Mouse (Mus musculus) hindbrain, embryonic 14.5 days (tissue): ENCODE data around the gene Colgalt2. TPM values are rescaled to one million over a fixed set of nuclear protein-coding genes. Genes with fewer than 3 reads are reported as not detected.
A peak's percentile ranks its signal among the peaks of the same experiment; 100 is the strongest.

Experiments
- ATAC-seq: fragments of 200-750 bp; cut with Nextera tagmentation; 2 replicates; pipeline ENCODE4 v1.8.0; 2017; ENCODE audit warnings: moderate number of reproducible peaks, mild to moderate bottlenecking, moderate TSS enrichment, moderate library complexity; ENCODE audit not compliant: low FRiP score
- DNase-seq: peaks from one replicate; pipeline ENCODE4 v3.0.0-alpha.2; 2015; ENCODE audit warnings: low spot score
- H3K27ac ChIP-seq: fragments of 300-500 bp; sonication (generic); 2 replicates; pipeline ENCODE4 v1.5.1; 2014; ENCODE audit warnings: mild to moderate bottlenecking, moderate library complexity
- H3K27me3 ChIP-seq: fragments of 300-500 bp; sonication (generic); 2 replicates; pipeline ENCODE4 v1.6.1; 2014; ENCODE audit warnings: mild to moderate bottlenecking, low read length, mixed read lengths; ENCODE audit not compliant: control insufficient read depth, insufficient read depth
- H3K36me3 ChIP-seq: fragments of 300-500 bp; sonication (generic); replicated peaks from 2 replicates; pipeline ENCODE4 v1.6.1; 2014; ENCODE audit not compliant: control insufficient read depth, insufficient read depth
- H3K4me1 ChIP-seq: fragments of 300-500 bp; sonication (generic); replicated peaks from 2 replicates; pipeline ENCODE4 v1.6.1; 2014; ENCODE audit warnings: antibody characterized with exemption, low read length, mixed read lengths; ENCODE audit not compliant: control insufficient read depth, insufficient read depth
- H3K4me2 ChIP-seq: fragments of 300-500 bp; sonication (generic); replicated peaks from 2 replicates; pipeline ENCODE4 v1.6.1; 2014; ENCODE audit warnings: mild to moderate bottlenecking, moderate library complexity
- H3K4me3 ChIP-seq: fragments of 300-500 bp; sonication (generic); replicated peaks from 2 replicates; pipeline ENCODE4 v1.5.1; 2014; ENCODE audit warnings: mild to moderate bottlenecking, low read length
- H3K9ac ChIP-seq: fragments of 300-500 bp; sonication (generic); 2 replicates; pipeline ENCODE4 v1.6.1; 2014
- H3K9me3 ChIP-seq: fragments of 300-500 bp; sonication (generic); 2 replicates; pipeline ENCODE4 v1.6.1; 2016; ENCODE audit warnings: low read length; ENCODE audit not compliant: control insufficient read depth
- WGBS: fragments of 180-500 bp; shearing (Covaris S2); extraction: QIAGEN DNeasy Blood & Tissue Kit; methylation state at CpG from one replicate; pipeline ENCODE4 v1.1.7; 2014; 5-methylcytosine and 5-hydroxymethylcytosine counted together
- polyA plus RNA-seq: library from polyadenylated mRNA; unstranded; fragments of >200 nt; fragmentation: Nextera tagmentation; extraction: Ambion mirVana; gene quantifications from 2 replicates; pipeline ENCODE4 v1.2.1, GENCODE M21; 2014

The Colgalt2 gene
- polyA plus RNA-seq, 1 experiment from 2014 or later, result 3.4 TPM

DNA sequence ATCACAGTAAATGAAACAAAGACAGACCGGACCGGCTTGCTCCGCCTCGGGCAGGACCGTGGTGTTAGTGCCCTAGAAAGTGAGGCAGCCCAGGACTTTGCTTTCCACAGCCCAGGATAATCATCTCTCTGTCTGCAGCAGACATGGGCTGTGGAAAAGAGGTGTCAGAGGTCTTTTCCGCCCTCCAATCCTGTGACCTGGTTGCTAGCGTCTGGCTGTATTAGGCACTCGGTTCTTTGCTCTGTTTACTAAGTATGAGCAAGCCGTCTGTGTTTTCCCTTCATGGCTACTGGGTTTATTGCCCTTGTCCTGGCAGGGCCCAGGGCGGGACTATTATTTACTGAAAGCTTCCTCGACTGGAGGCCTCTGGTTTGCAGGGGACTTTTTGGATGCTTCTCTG, 98.0 kb downstream of the Colgalt2 start:
- 60% methylated on average over 11 of the region's 11 CpGs for WGBS
- Histone ChIP-seq H3K4me3 (no peak overlapping the region), H3K27ac (no peak overlapping the region), H3K4me1 (no peaks in the 10 kb centered on the region), H3K4me2 (no peak overlapping the region), H3K27me3 (no peaks in the 10 kb centered on the region), H3K36me3 (no peaks in the 10 kb centered on the region), H3K9ac (no peak overlapping the region), H3K9me3 (no peaks in the 10 kb centered on the region)
- DNase-seq (no peak), ATAC-seq (no peak)

DNA sequence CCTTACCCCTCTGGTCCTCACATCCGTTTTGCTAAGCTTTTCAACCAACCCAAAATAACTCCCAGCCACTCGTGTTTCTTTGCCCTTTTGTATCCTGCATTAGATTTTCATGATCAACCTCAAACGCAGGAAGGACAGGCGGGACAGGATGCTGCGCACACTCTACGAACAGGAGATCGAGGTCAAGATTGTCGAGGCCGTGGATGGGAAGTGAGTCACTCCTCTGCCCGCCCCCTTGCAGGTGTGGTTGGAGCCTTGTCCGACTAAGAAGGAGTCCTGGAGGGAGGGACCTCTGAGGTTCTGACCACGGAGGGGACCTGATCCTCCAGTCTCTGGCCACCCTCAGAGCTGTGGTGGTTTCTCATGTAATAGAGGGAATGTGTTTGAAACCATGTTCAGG, 100.2 kb downstream of the Colgalt2 start:
- DNase-seq (no peak), ATAC-seq (no peak)
- H3K4me2 ChIP-seq, result no peak overlapping the region
- no peak overlapping the region for H3K4me3 ChIP-seq
- no peak overlapping the region for H3K27ac ChIP-seq
- no peak overlapping the region for H3K9ac ChIP-seq
- WGBS, result 84% methylated on average over 12 of the region's 12 CpGs
- H3K27me3 ChIP-seq, result no peaks in the 10 kb centered on the region
- no peaks in the 10 kb centered on the region for H3K9me3 ChIP-seq
- H3K4me1 ChIP-seq, result no peaks in the 10 kb centered on the region
- H3K36me3 ChIP-seq, result no peaks in the 10 kb centered on the region

DNA sequence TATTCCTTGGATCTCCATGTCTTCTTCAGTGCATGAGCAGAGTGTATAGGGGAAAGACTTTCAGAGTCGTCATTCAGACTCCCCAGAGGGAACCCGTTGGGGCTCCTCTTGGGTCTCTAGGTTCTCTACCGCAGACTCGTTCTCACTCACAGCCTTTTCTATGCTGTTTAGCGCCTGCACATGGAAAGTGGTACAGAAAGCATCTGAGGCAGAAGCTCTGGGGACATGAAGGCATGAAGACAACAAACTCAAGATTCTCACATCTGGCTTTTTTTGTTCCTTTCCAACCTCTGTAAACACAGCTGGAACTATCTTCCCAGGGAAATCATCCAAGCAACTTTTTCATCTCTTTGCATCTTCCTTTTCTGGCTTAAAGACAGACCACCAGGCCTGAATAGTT, 106.5 kb downstream of the Colgalt2 start:
- Histone ChIP-seq H3K4me1 (no peaks in the 10 kb centered on the region), H3K36me3 (no peaks in the 10 kb centered on the region), H3K27me3 (no peaks in the 10 kb centered on the region), H3K4me2 (no peak overlapping the region), H3K27ac (no peak overlapping the region), H3K4me3 (no peak overlapping the region), H3K9me3 (no peaks in the 10 kb centered on the region), H3K9ac (no peak overlapping the region)
- DNase-seq (no peak), ATAC-seq (no peak)
- WGBS, result 95% methylated on average over 5 of the region's 5 CpGs

DNA sequence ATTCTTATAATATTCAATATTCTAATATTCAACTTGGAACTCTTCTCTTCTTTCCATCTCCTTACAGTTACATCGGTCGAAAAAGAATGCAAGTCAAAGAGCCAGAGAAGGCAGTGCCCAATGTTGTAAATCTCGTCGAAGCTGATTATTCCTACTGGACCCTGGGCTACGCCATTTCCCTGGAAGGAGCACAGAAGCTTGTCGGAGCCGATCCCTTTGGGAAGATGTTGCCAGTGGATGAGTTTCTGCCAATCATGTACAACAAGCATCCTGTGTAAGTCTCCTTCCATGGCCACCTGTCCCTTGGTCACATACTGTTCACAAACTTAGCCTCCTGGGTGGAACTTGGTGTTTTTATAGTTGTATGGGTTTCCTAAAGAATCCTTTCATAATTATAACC, 107.1 kb downstream of the Colgalt2 start:
- Histone ChIP-seq H3K4me1 (no peaks in the 10 kb centered on the region), H3K27me3 (no peaks in the 10 kb centered on the region), H3K4me3 (no peak overlapping the region), H3K4me2 (no peak overlapping the region), H3K27ac (no peak overlapping the region), H3K36me3 (no peaks in the 10 kb centered on the region), H3K9ac (no peak overlapping the region), H3K9me3 (no peaks in the 10 kb centered on the region)
- ATAC-seq (no peak), DNase-seq (no peak)
- WGBS, result 96% methylated on average over 7 of the region's 7 CpGs

DNA sequence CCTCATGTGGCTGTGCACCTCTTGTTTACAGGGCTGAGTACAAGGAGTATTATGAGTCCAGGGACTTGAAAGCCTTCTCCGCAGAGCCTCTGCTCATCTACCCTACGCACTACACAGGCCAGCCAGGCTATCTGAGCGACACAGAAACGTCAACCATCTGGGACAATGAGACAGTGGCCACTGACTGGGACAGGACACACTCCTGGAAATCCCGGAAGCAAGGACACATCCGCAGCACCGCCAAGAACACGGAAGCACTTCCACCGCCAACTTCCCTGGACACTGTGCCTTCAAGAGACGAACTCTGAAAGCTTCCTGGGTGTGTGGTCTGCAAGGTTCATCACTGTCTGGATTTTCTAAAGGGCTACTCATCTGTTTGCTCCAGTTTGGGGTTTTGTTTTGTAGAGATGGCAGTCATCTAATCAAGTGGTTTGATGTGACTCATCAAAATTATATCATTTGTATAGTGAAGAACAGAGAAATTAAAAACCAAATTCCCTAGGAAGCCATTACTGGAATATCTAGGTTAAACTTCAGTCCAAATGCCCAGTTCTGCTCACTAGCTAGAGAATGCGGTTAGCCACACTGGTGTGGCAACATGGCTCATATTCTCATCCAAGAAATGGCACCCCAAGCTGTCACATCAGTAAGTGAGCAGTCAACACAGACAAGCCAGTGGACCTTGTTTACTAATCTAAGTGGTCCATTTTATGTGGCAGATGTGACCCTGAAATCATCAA, 109.0 kb downstream of the Colgalt2 start:
- no peak overlapping the region for H3K4me3 ChIP-seq
- no peaks in the 10 kb centered on the region for H3K36me3 ChIP-seq
- H3K27me3 ChIP-seq, result no peaks in the 10 kb centered on the region
- H3K27ac ChIP-seq, result no peak overlapping the region
- H3K9me3 ChIP-seq, result no peaks in the 10 kb centered on the region
- H3K4me2 ChIP-seq, result no peak overlapping the region
- no peaks in the 10 kb centered on the region for H3K4me1 ChIP-seq
- DNase-seq, result no peak
- no peak overlapping the region for H3K9ac ChIP-seq
- no peak for ATAC-seq
- WGBS, result 92% methylated on average over 11 of the region's 11 CpGs

DNA sequence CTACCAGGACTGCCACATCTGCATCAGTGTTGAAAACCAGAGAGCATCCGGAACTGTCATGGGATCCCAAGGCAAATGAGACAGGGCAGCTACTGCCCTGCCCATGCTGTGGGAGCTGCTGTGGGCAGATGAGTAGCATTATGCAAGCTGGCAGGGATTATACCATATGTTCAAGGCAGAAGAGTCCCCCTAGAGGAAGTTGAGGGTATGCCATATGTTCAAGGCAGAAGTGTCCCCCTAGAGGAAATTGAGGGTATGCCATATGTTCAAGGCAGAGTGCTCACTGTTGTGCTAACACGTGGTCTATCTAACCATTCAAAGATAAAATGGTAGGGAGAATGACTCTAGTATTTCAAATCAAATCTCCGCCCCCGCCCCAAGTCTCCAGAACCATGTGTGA, 111.6 kb downstream of the Colgalt2 start:
- H3K9me3 ChIP-seq, result no peaks in the 10 kb centered on the region
- H3K36me3 ChIP-seq, result no peaks in the 10 kb centered on the region
- no peak overlapping the region for H3K4me3 ChIP-seq
- no peaks in the 10 kb centered on the region for H3K4me1 ChIP-seq
- H3K9ac ChIP-seq, result no peak overlapping the region
- H3K4me2 ChIP-seq, result no peak overlapping the region
- H3K27ac ChIP-seq, result no peak overlapping the region
- no peaks in the 10 kb centered on the region for H3K27me3 ChIP-seq
- DNase-seq, result peak; percentile 52
- no peak for ATAC-seq
- 71% methylated on average over 4 of the region's 4 CpGs for WGBS

DNA sequence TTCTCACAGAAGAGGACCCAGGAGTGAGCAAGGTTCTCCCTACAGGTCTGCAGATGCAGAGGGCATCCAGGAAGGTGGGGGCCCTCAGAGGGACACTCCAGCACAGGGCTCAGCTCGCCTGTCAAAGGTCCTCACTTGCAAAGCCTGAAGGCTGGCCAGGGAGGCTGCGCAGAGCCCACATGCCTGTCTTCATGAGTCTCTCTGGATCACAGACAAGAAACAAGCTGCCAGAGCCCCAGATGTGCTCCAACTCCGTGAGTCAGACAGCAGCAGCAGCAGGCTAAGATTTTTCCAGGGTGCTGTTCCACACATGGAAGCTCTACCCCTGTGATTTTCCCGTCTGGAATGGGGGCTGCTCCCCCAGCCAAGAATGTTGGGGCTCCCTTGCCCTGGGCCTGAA, 114.6 kb downstream of the Colgalt2 start:
- no peaks in the 10 kb centered on the region for H3K27me3 ChIP-seq
- H3K36me3 ChIP-seq, result peaks cover 10% of the 10 kb centered on the region; the same call in 1 of the 2 replicates
- no peak overlapping the region for H3K27ac ChIP-seq
- H3K4me3 ChIP-seq, result no peak overlapping the region
- H3K4me1 ChIP-seq, result no peaks in the 10 kb centered on the region
- WGBS, result 54% methylated on average over 4 of the region's 4 CpGs
- no peak overlapping the region for H3K4me2 ChIP-seq
- H3K9ac ChIP-seq, result 0 out of 2 replicates have a peak overlapping the region, but pooled peaks have one; percentile 16
- no peaks in the 10 kb centered on the region for H3K9me3 ChIP-seq
- no peak for ATAC-seq
- DNase-seq, result no peak

DNA sequence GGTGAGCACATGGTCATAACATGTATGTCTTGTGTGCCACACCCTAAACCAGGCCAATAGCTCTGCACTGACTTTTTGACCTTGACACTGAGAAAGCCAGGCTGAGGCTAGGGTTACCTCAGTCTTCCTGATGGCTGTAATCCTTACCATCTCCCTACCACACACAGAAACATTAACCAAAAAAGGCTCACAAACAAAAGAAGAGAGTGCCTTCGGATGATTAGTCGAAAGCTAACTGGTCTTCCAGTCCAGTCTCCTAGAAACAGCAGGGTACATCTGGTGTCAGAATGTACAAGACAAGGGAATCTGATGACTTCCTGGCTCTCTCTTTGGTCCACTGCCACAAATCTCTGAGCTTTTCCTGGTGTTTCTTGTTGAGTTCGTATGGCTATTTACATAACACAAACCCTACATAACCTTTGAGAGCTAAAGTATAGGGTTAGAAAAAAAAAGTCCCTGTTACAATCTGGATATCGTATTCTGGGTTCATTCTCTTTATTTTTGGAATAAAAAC, 117.5 kb downstream of the Colgalt2 start:
- DNase-seq, result no peak
- no peaks in the 10 kb centered on the region for H3K27me3 ChIP-seq
- H3K4me3 ChIP-seq, result no peak overlapping the region
- 87% methylated on average over 4 of the region's 4 CpGs for WGBS
- H3K4me2 ChIP-seq, result no peak overlapping the region
- H3K9me3 ChIP-seq, result no peaks in the 10 kb centered on the region
- no peak overlapping the region for H3K9ac ChIP-seq
- H3K27ac ChIP-seq, result no peak overlapping the region
- no peaks in the 10 kb centered on the region for H3K4me1 ChIP-seq
- peaks cover 10% of the 10 kb centered on the region; the same call in 1 of the 2 replicates for H3K36me3 ChIP-seq
- no peak for ATAC-seq

DNA sequence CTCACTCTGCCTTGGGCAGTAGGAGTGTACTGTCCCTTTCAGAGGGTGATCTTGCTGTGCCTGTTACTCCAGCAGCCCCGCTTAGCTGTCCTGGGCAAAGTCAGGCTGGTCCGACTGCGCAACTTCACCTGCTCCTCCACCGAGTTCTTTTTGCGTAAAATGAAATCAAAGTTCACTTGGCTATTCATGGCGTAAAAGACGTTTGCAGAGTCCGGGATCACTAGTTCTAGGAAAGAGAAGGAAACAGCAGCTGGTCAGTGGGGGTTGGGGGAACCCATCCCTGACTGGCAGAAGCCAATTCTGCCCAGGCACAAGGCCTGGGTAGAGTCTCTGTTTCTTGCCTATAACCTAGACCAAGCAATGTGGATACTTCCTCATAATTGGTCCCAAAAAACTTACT, 119.3 kb downstream of the Colgalt2 start:
- H3K27ac ChIP-seq, result no peak overlapping the region
- no peaks in the 10 kb centered on the region for H3K9me3 ChIP-seq
- no peaks in the 10 kb centered on the region for H3K27me3 ChIP-seq
- DNase-seq, result no peak
- 90% methylated on average over 8 of the region's 8 CpGs for WGBS
- no peaks in the 10 kb centered on the region for H3K4me1 ChIP-seq
- H3K36me3 ChIP-seq, result peaks cover 13% of the 10 kb centered on the region; the same call in 1 of the 2 replicates
- no peak overlapping the region for H3K4me2 ChIP-seq
- no peak overlapping the region for H3K9ac ChIP-seq
- no peak for ATAC-seq
- H3K4me3 ChIP-seq, result no peak overlapping the region
